Comparison of ENCODE assay signal across 7 mouse cellular contexts in the genomic region with DNA sequence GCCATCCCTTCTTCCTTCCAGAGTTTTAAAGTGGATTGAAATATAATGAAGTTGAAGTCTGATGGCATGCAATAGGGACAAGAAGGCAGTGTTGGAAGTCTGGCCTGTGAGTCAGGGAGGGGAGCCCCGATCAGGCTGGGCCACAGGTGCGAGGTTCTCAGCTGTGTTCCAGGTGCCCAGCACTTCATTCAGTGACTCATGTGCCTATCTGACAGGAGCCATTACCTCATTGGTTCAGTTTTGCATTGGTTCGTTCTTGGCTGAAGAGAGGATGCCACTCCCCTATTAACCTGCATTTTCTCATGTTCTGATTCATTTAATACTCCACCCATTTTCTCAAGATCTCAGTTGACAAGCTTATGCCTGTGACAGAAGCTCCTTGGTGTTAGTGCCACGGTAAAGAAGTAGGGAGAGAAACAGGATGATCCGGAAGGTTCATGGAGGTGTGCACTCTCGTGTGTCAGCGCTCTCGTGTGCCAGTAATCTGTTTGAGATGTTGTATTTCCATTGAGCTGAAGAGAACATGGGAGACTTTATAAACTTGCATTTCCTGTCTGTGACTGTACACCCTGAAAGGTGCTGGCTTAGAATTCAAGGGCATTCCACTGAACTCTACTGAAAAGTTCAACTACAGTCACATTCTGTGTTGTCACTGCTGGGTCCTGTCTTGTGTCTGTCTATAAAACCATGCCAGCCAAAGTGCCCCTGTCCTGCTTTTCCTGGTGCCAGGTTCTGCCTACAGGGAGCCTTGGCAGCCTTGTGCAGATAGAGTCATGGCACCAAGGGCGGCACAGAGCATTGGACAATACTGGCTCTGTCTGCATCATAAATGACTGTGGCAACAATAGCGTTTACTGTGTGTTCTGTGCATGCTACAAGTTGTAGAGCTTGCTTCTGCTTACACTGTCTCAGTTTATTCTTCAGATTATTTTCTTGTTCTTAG. TPM values are rescaled to one million over a fixed set of nuclear protein-coding genes. Genes with fewer than 3 reads are reported as not detected.
A peak's percentile ranks its signal among the peaks of the same experiment; 100 is the strongest.
DNase-seq lines count a peak whose midpoint lies in the region; ATAC-seq lines count a peak whose summit lies in the region.

No protein-coding gene starts in this region.

- no peaks in the 10 kb centered on the region for H3K9me3 ChIP-seq in embryonic facial prominence, embryonic 15.5 days (replicated peaks)
- no peaks in the 10 kb centered on the region for H3K9me3 ChIP-seq in neural tube, embryonic 12.5 days

- no peaks in the 10 kb centered on the region for H3K36me3 ChIP-seq in embryonic facial prominence, embryonic 15.5 days
- no peaks in the 10 kb centered on the region for H3K36me3 ChIP-seq in neural tube, embryonic 12.5 days

- H3K4me3 ChIP-seq in brown adipose tissue, adult 24 weeks (ENCODE audit: insufficient read depth, low read depth, low read length), result no peak overlapping the region
- H3K4me3 ChIP-seq in embryonic facial prominence, embryonic 15.5 days (replicated peaks), result no peak overlapping the region
- H3K4me3 ChIP-seq in neural tube, embryonic 12.5 days, result no peak overlapping the region

- H3K4me2 ChIP-seq in embryonic facial prominence, embryonic 15.5 days (replicated peaks), result no peak overlapping the region
- peak overlapping the region; percentile 17 for H3K4me2 ChIP-seq in neural tube, embryonic 12.5 days (replicated peaks)

- H3K4me1 ChIP-seq in brown adipose tissue, adult 24 weeks (ENCODE audit: control insufficient read depth, insufficient read depth, insufficient read length, low read length), result peaks cover 49% of the 10 kb centered on the region
- H3K4me1 ChIP-seq in embryonic facial prominence, embryonic 15.5 days, result peaks cover 90% of the 10 kb centered on the region
- peaks cover 91% of the 10 kb centered on the region for H3K4me1 ChIP-seq in neural tube, embryonic 12.5 days

- intact Hi-C loops in left cerebral cortex, postnatal 4 days (cut with DNase I), result no loop called here
- intact Hi-C loops in left cerebral cortex, postnatal 25 days (cut with DNase I), result loop anchor here (2.0 kb wide), 1 partner anchor 35 kb away; no protein-coding TSS in a partner anchor

- WGBS in embryonic facial prominence, embryonic 15.5 days, result 48% methylated on average over 10 of the region's 10 CpGs
- 74% methylated on average over 10 of the region's 10 CpGs for WGBS in neural tube, embryonic 12.5 days

- peak; percentile 60 for DNase-seq in left cerebral cortex, postnatal 4 days
- DNase-seq in left cerebral cortex, postnatal 25 days (ENCODE audit: low spot score in 2 of 2), result no peak
- no peak for DNase-seq in kidney, postnatal 4 days
- DNase-seq in urinary bladder, postnatal 25 days (ENCODE audit: low spot score), result no peak

- H3K27ac ChIP-seq in brown adipose tissue, adult 24 weeks (replicated peaks; ENCODE audit: low read depth, low read length), result 0 out of 2 replicates have a peak overlapping the region, but pooled peaks have one; percentile 2
- peak overlapping the region; percentile 58; the same call in 1 of the 2 replicates for H3K27ac ChIP-seq in embryonic facial prominence, embryonic 15.5 days (replicated peaks)
- H3K27ac ChIP-seq in neural tube, embryonic 12.5 days, result no peak overlapping the region

- no peaks in the 10 kb centered on the region for H3K27me3 ChIP-seq in embryonic facial prominence, embryonic 15.5 days
- H3K27me3 ChIP-seq in neural tube, embryonic 12.5 days (replicated peaks), result no peaks in the 10 kb centered on the region

- no peak overlapping the region for H3K9ac ChIP-seq in embryonic facial prominence, embryonic 15.5 days
- no peak overlapping the region for H3K9ac ChIP-seq in neural tube, embryonic 12.5 days

- ATAC-seq in embryonic facial prominence, embryonic 15.5 days (ENCODE audit: insufficient number of reproducible peaks, low FRiP score, low TSS enrichment, low read depth), result no peak
- no peak for ATAC-seq in neural tube, embryonic 12.5 days (ENCODE audit: low FRiP score, low read depth)

RNA-seq across cellular contexts. Expression of gene Map4k4, which starts 40.8 kb away (rescaled TPM):
- total RNA-seq in left cerebral cortex, postnatal 4 days (2021), result 100 to 1,000 TPM; 374 to 381 TPM
- total RNA-seq in left cerebral cortex, postnatal 25 days (2021), result 100 to 1,000 TPM; 115 to 131 TPM
- polyA plus RNA-seq in brown adipose tissue, adult 24 weeks (2012; ENCODE audit: insufficient read depth, insufficient read length, missing spikeins), result 51.3 and 54.7 TPM in 2 replicates
- 34.4 and 41.3 TPM in 2 replicates for polyA plus RNA-seq in embryonic facial prominence, embryonic 15.5 days (2015; fragmentation: Nextera tagmentation; extraction: Ambion mirVana)
- 65.8 and 69.4 TPM in 2 replicates for polyA plus RNA-seq in neural tube, embryonic 12.5 days (2016; fragmentation: Nextera tagmentation; extraction: Ambion mirVana)
